Mouse (Mus musculus) central nervous system, embryonic 11.5 days (tissue): ENCODE results near the gene Dcx. TPM values are rescaled to one million over a fixed set of nuclear protein-coding genes. Genes with fewer than 3 reads are reported as not detected.

Source experiments
- polyA plus RNA-seq: library from polyadenylated mRNA; depleted of rRNA; stranded (reverse); fragments of >200 nt; gene quantifications from 2 replicates; pipeline ENCODE4 v1.2.3, GENCODE M21; 2012; rRNA removed

Dcx gene
- 55.1 and 68.9 TPM in 2 replicates for polyA plus RNA-seq

GRCm38 (mm10) chrX:143932958-143933357 is at the start of gene Dcx:
Dcx (minus strand) TSS chrX:143933311.

GRCm38 (mm10) chrX:143827212-143827611 is 105.9 kb downstream of the Dcx start, which contains the start of gene Capn6:
Capn6 (minus strand) TSS chrX:143827414.

Other genes with a start within 250 kb of the Dcx start
- 14.7 and 102 TPM in 2 replicates for gene Capn6, start 105.9 kb downstream of the Dcx start, polyA plus RNA-seq
- gene A730046J19Rik, start 220.4 kb upstream of the Dcx start, polyA plus RNA-seq = 0.01 and 0.52 TPM in 2 replicates